Mouse (Mus musculus): ENCODE results near the gene Tor4a. TPM values are rescaled to one million over a fixed set of nuclear protein-coding genes. Genes with fewer than 3 reads are reported as not detected.

Gene Tor4a
- total RNA-seq, 1 experiment from 2014 or later = 13.9 TPM

DNA sequence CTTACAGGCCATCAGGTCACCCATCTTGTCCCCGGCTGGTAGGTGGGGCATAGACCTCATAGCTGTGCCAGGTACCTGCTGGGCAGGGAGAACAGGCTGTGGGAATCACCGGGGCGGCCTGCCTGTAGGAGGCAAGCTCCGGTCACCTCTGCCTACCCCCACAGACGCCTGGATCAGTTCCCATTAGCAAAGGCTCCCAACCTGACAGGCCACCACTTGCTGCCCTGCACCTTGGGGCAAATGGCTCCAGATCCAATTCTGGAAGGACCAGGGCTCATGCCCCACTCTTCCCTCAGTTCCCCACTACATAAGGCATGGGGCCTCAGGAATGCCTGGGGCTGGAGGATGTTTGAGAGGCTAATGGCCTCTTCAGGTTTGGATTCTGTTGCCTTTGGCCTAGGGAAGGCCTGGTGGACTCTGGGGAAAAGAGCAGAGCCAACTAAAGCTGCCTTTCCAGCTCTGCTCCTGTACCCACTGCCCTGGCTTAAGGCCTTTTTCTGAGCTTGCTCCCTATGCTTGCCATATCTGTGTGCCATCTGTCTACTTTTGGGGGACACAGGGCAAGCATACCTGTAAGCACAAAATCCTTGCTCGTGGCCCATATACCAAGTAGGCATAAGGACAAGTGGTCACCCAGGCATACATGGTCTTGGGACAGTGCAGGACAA is 25.5 kb downstream of the Tor4a start:
- DNase-seq = no peak

DNA sequence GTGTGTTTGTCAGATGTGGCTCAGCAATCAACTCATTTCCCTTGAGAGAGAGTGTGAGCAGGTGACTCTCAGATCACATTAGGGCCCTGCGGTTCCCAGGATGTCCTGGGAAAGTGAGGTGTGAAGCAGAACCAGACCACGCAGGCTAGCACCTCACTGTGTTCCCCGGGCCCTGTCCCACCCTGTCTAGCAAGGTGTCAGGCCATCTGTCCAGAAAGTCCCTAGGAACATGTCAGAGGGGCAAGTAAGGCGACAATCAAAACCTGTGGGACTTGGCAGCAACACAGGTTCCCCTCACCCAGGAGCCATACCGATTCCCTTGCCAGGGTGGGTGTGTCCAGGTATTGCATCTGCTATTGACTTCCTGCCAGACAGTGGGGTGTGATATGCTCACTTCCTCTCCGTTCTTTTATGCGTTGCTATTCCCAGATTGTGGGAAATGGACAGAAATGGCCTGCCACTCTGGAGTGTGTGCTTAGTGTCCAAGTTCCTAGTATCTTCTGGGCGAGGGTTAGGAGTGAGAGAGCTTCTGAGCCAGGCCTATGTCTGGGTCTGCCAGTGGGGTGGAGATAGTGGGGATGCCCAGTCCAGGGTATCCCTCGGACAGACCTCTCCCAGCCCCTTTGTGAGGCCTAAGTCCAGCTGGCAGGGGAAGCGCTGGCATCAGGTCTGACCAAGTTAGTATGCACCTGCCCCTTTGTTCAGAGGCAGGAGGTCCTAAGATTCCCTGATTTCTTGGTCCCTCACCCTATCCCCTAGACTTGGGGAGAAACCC is 26.2 kb downstream of the Tor4a start:
- DNase-seq = no peak

DNA sequence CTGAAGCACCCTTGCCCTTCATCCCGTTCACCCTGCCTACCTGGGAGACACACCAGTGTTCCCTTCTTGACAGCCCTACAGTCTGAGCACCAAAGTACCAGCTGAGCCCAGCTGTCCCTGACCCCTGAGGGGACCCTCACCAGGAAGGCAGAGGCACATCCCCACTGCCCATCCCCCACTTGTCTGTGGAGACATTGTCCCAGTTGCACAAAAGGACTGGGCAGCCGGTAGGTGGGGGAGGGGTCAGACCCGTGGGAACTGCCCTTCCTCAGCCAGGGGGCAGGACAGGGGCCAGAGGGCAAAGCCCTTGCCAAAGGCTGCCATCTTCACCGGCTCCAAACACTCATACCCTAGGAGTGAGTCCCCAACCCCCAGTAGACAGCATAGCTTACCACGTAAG is 26.9 kb downstream of the Tor4a start:
- no peak for DNase-seq

DNA sequence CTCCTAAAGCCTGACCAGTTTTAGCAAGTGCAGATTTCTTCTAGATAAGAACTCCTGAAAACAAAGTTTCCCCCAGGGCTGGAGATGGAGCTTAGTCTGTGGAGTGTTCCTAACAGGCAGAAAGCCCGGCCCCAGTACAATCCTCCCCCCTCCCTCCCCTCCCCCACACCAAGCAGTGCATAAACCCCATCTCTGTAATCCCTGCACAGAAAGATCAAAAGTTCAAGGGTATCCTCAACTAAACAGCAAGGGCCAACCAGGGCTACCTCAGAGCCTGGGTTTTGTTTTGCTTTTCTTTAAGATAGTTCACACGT is 28.1 kb downstream of the Tor4a start:
- no peak for DNase-seq

DNA sequence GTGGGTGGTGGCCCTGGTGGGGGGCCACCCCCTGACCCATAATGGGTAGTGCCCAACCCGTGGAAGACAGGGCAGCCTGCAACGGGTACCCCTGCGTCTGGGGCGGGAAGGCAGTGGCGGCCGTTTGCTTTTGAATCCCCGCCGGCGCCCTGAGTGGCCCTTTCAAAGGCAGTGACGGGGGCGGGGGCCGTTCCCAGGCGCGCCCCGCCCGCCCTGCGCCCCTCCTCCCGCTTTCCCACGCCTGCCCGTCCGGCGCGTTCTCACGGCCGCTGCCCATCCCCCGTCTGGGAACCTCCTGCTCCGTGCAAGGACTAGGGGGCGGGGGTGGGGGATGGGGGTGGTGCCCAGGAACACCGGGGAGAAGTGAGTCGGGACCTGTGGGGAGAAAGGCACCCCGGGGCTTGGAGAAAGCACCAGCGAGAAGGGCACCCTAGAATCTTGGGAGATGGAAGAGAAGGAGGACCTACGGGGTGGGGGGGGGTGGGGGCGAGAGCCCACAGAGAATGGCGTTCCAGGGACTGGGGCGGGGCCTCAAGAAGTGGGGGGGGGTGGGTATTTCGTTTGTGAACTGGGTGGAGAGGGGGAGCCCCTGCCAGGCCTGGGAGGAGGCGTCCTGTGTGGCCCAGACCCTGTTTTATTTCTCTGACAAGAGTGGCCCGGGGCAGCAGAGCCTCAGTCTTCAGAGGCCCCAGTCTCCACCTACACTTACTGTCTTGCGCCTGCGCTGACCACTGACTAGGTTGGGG is 28.6 kb downstream of the Tor4a start:
- peak; percentile 83 for DNase-seq

DNA sequence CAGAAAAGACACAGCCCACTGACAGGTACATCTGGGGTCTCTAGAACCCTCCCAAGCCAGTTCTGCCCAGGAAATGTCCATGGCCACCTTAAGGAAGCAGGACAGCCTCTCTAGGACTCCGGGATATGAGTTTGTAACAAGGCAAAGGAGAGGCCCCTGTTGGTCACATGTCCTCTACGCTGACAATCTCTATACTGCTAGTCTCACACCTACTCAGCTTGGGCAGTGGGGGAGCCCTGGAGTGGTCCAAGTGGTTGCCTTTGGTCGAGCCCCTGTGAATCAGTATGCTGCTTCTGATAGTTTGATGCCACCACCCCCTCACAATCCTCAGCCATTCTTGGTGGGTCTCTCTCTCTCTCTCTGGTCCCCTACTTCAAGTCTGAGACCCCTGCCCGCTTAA is 29.2 kb downstream of the Tor4a start:
- no peak for DNase-seq

DNA sequence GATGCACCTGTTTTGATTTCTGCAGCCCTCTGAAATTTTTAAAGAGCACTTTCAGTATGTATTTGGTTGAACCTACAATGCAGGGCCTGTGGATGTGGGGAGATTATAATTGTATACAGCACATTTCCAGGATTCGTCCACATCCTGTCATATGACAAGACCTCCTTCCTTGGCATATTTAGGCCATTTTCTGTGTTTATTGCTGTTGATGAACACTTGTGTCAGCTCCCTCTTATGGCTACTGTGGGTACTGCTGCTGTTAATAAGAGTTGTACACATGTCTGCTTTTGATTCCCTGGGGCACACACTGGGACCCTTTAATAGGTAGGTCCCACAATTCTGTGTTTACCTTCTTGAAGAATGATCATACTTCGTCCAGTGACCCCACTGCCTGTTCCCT is 39.0 kb downstream of the Tor4a start:
- DNase-seq = peak; percentile 72

DNA sequence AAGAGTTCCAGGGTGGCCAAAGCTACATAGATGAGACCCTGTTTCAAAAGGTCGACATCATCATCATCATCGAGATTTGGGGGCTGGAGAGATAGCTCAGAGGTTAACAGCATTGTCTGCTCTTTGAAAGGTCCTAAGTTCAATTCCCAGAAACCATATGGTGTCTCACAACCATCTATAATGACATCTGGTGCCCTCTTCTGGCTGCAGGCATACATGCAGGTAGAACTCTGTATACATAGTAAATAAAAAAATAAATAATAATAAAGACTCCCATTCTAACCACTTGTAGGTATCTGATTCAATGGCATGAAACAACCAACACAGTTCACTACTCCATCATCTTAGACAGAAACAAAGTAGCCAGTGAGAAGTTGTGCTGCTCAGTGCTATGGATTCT is 39.7 kb downstream of the Tor4a start:
- DNase-seq = peak; percentile 6

DNA sequence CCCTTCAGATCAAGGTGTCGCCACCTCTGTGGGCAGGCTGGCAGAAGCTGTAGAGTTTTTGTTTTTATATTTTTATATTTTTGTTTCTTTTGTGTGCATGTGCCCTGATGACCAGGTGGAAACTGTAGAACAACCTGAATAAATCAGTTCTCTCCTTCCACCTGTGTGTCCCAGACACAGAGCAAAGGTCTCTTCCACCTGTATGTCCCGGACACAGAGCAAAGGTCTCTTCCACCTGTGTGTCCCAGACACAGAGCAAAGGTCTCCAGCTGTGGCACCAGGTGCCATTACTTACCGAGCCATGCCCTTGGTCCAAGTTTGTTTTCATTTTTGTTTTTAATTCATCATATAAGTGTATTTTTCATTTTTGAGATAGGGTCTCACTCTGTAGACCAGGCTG is 40.5 kb downstream of the Tor4a start:
- no peak for DNase-seq

DNA sequence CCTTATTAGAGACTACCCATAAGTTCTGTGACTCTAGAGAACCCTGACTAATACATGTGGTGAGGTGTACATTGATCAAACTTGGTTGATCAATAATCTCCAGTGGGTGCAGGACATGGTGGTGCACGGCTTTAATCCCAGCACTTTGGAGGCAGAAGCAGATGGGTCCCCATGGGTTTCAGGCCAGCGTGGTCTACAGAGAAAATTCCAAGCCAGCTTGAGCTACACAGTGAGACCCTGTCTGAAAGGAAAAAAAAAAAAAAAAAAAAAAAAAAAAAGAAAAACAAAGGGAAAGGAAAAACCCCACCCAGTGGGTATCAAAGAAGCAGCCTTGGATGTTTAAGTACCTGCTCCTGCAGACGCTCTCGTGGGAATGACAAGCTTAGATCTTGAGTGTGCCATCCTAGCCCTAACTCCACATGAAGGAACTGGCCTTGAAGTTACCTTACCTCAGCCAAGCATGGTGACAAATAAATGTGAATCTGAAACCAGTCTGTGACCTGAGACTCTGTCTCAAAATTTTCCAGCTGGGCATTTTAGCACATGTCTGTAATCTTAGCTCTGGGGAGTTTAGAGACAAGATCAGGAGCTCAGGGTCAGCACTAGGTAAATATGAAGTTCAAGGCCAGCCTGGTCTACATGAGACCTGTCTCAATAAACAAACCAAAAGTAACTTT is 45.3 kb downstream of the Tor4a start:
- no peak for DNase-seq

DNA sequence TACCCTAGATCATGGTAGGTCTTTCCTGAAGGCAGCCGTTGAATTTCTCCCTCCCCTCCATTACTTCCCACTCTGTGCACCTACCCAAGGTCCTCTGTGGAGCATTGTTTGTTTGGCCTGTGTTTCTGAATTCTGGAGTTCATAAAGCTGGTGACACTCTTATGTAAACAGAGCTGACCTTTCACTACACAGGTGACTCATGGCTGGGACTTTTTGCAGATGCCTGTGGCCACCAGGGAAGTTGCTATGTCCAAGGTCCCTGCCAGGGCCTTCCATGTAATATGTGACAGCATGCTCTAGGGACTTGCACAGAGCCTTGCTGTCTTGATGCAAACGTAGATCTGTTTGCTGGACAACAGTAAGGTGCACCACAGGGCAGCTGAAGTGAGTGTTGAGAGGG is 47.0 kb downstream of the Tor4a start:
- DNase-seq = peak; percentile 69

DNA sequence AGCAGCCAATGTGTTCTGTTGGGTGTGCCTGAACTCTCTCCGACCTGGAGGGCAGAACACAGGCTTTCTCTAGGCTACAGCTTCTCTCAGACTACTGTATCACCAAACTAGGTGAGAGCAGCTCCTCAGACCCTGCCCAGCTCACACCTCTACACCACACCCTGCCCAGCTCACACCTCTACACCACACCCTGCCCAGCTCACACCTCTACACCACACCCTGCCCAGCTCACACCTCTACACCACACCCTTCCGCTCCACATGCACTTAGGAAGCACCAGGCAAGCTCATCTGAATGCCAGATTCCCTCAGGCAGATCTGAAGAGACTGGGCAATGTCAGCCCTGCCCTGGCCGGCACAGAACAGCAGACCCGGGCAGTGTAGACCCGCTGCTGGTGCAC is 48.8 kb downstream of the Tor4a start:
- DNase-seq = no peak

DNA sequence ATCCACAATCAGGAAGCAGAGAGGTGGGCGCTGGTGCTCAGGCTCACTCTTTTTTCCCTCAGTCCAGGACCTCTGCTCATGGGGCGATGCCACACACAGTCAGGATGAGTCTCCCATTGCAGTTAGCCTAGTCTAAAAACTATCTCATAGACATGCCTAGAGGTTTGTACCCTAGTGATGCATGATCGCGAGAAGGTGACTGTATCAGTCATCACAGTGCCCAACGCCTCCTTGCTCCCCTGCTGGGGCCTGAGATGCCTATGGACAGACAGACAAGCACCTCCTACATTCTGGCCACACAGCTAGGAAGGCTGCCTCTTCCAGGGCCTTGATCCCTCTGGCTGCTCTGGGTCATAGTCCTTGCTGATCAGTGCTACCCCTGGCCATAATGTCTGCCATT is 49.3 kb downstream of the Tor4a start:
- no peak for DNase-seq

DNA sequence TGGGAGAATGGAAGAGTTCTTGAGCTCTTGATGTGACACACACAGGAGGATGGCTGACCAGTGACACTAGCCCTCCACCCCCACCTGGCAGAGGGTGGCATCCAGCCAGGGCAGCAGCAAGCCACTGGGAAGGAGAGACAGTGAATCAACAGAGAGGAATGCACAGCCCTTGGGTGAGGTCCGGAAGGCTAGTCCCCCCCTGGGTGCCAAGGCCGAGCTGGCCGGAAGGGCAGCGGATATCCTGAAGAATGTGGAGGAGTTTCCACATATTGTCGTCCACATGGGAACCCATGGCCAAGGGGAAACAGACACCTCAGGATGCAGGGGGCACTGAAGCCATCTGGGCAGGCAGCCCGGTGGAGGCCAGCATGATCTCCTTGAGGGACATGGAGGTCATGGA is 51.3 kb downstream of the Tor4a start:
- peak; percentile 93 for DNase-seq

Other genes with a start within 250 kb of the Tor4a start
- gene Zmynd19, start 247.1 kb downstream of the Tor4a start, total RNA-seq (2021) = 24.5 and 25.9 TPM in 2 replicates
- gene Dph7, start 234.5 kb downstream of the Tor4a start, total RNA-seq (2021) = 8.5 and 9.9 TPM in 2 replicates
- 85.7 and 89.8 TPM in 2 replicates for gene Mrpl41, start 221.8 kb downstream of the Tor4a start, total RNA-seq (2021)
- 34.2 and 38.3 TPM in 2 replicates for gene Pnpla7, start 220.9 kb downstream of the Tor4a start, total RNA-seq (2021)
- gene Nsmf, start 142.5 kb downstream of the Tor4a start, total RNA-seq (2021) = 58.5 and 61.2 TPM in 2 replicates
- gene Entpd8, start 116.6 kb downstream of the Tor4a start, total RNA-seq (2021) = 1.3 and 7.7 TPM in 2 replicates
- gene Noxa1, start 101.7 kb downstream of the Tor4a start, total RNA-seq (2021) = not detected in 2 replicates
- gene Nrarp, start 16.1 kb downstream of the Tor4a start, total RNA-seq (2021) = 8.7 and 9.5 TPM in 2 replicates
- 41.6 and 47.1 TPM in 2 replicates for gene Nelfb, start 14.6 kb upstream of the Tor4a start, total RNA-seq (2021)
- not detected in 2 replicates for gene Stpg3, start 17.8 kb upstream of the Tor4a start, total RNA-seq (2021)
- not detected in 2 replicates for gene Fam166a, start 21.9 kb upstream of the Tor4a start, total RNA-seq (2021)
- 290 and 294 TPM in 2 replicates for gene Tubb4b, start 27.8 kb upstream of the Tor4a start, total RNA-seq (2021)
- gene Slc34a3, start 37.5 kb upstream of the Tor4a start, total RNA-seq (2021) = not detected in 2 replicates
- not detected in 2 replicates for gene Rnf224, start 39.9 kb upstream of the Tor4a start, total RNA-seq (2021)
- gene Rnf208, start 45.4 kb upstream of the Tor4a start, total RNA-seq (2021) = 7.2 and 7.9 TPM in 2 replicates
- gene Cysrt1, start 45.6 kb upstream of the Tor4a start, total RNA-seq (2021) = not detected in 2 replicates
- 3.3 and 3.9 TPM in 2 replicates for gene AL732309.1, start 50.0 kb upstream of the Tor4a start, total RNA-seq (2021)
- 25.6 and 31.0 TPM in 2 replicates for gene Tmem203, start 58.6 kb upstream of the Tor4a start, total RNA-seq (2021)
- 10.9 and 13.4 TPM in 2 replicates for gene Tprn, start 65.7 kb upstream of the Tor4a start, total RNA-seq (2021)
- gene Ssna1, start 75.6 kb upstream of the Tor4a start, total RNA-seq (2021) = 45.8 and 49.8 TPM in 2 replicates
- gene Anapc2, start 75.6 kb upstream of the Tor4a start, total RNA-seq (2021) = 63.9 and 66.1 TPM in 2 replicates
- gene Tmem210, start 91.3 kb upstream of the Tor4a start, total RNA-seq (2021) = not detected in 2 replicates
- not detected in 2 replicates for gene Lrrc26, start 93.0 kb upstream of the Tor4a start, total RNA-seq (2021)
- 9.7 and 11.0 TPM in 2 replicates for gene Grin1, start 122.3 kb upstream of the Tor4a start, total RNA-seq (2021)
- 43.1 and 45.7 TPM in 2 replicates for gene Man1b1, start 135.5 kb upstream of the Tor4a start, total RNA-seq (2021)
- gene Dpp7, start 159.5 kb upstream of the Tor4a start, total RNA-seq (2021) = 19.9 and 20.8 TPM in 2 replicates
- gene Uap1l1, start 168.8 kb upstream of the Tor4a start, total RNA-seq (2021) = 8.7 and 11.8 TPM in 2 replicates
- gene Sapcd2, start 175.4 kb upstream of the Tor4a start, total RNA-seq (2021) = 3.4 and 3.5 TPM in 2 replicates
- gene Entpd2, start 199.0 kb upstream of the Tor4a start, total RNA-seq (2021) = 7.6 and 9.5 TPM in 2 replicates
- gene Npdc1, start 202.5 kb upstream of the Tor4a start, total RNA-seq (2021) = 77.2 and 90.9 TPM in 2 replicates
- gene Fut7, start 226.4 kb upstream of the Tor4a start, total RNA-seq (2021) = 4.7 TPM in 1 of 2 replicates, not detected in the other
- 29.3 and 30.1 TPM in 2 replicates for gene Abca2, start 231.8 kb upstream of the Tor4a start, total RNA-seq (2021)